Comparison of ENCODE assay signal across 17 mouse cellular contexts in genomic region chr14:54485899-54486298, GRCm38 (mm10). TPM values are rescaled to one million over a fixed set of nuclear protein-coding genes. Genes with fewer than 3 reads are reported as not detected.
"Had no signal": no experiment of that assay in that cellular context is flagged by ENCODE, and none has a peak within 500 bp of the region (broad histone marks: within the 10 kb centered on the region; RNA-seq: fewer than 3 reads in every experiment).

No protein-coding gene starts in this region.

- H3K27ac ChIP-seq: lung, embryonic 15.5 days; macrophage; midbrain, embryonic 13.5 days; midbrain, embryonic 15.5 days; neural tube, embryonic 12.5 days had no signal

- DNase-seq: lung, adult 2 months; lung, postnatal 14 days; lung, postnatal 36 days; right cerebral cortex, postnatal 14 days; spleen, adult 18-20 months; thymus, adult 18-20 months; thymus, postnatal 14 days; thymus, postnatal 36 days had no signal

- ATAC-seq: lung, postnatal 0 days; midbrain, embryonic 13.5 days; midbrain, embryonic 15.5 days had no signal

- H3K4me1 ChIP-seq: lung, embryonic 15.5 days; neural tube, embryonic 12.5 days had no signal

- H3K27me3 ChIP-seq: midbrain, embryonic 13.5 days; midbrain, embryonic 15.5 days; neural tube, embryonic 12.5 days had no signal

- H3K36me3 ChIP-seq: lung, embryonic 15.5 days; midbrain, embryonic 13.5 days; midbrain, embryonic 15.5 days; neural tube, embryonic 12.5 days had no signal

- H3K9me3 ChIP-seq: lung, embryonic 15.5 days; midbrain, embryonic 13.5 days; midbrain, embryonic 15.5 days; neural tube, embryonic 12.5 days had no signal

- H3K4me2 ChIP-seq: lung, embryonic 15.5 days; midbrain, embryonic 11.5 days; midbrain, embryonic 13.5 days; midbrain, embryonic 15.5 days; neural tube, embryonic 12.5 days had no signal

- H3K9ac ChIP-seq: lung, embryonic 15.5 days; midbrain, embryonic 13.5 days; midbrain, embryonic 15.5 days; neural tube, embryonic 12.5 days had no signal

- H3K4me3 ChIP-seq: lung, embryonic 15.5 days; midbrain, embryonic 13.5 days; midbrain, embryonic 15.5 days; neural tube, embryonic 12.5 days had no signal

RNA-seq across cellular contexts. Expression of gene Rem2, which starts 10.0 kb away (rescaled TPM):
- total RNA-seq: megakaryocyte, adult 5-6 weeks; monocyte, adult 5-6 weeks had no signal
- polyA plus RNA-seq: macrophage had no signal

RNA-seq across cellular contexts. Expression of gene Mmp14, which starts 54.5 kb away (rescaled TPM):
- total RNA-seq: monocyte, adult 5-6 weeks had no signal
